Mouse (Mus musculus) small intestine, adult 2 months (tissue): ENCODE measurements at regions not wholly inside any gene's neighbourhood (a gene's known extent, or its start where the extent isn't known, plus 50 kb on each side); places are given as distances from the start of the nearest gene placed in this dataset.

Experiments used
- CTCF ChIP-seq: fragments of 200-500 bp; IDR thresholded peaks from 2 replicates; pipeline ENCODE4 v1.5.1; 2012; ENCODE audit warnings: low read depth, mild to moderate bottlenecking, control low read depth, inconsistent platforms, low read length, moderate library complexity, mixed read lengths; ENCODE audit not compliant: insufficient replicate concordance, insufficient read length; ENCODE audit errors: extremely low read depth
- POLR2A ChIP-seq: fragments of 200-500 bp; IDR thresholded peaks from 2 replicates; pipeline ENCODE4 v1.6.1; 2012; ENCODE audit warnings: low read depth, mild to moderate bottlenecking, control low read depth, inconsistent platforms, low read length, moderate library complexity

DNA sequence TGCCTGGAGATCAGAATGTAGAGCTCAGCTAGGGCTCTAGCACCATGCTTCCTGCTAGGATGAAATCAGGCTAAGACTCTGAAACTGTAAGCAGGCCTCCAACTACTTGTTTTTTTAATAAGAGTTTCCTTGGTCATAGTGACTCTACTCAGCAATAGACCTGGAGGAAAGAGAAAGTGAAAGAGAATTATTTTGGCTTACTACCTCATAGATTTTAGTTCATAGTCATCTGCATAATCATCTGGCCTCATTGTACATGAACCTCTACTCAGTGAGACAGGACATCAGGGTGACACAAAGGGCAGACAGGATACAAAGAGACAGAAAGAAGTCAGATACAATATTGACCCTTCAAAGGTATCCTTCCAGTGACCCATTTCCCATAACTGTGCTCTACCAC lies 156.3 kb upstream of the Klf6 start:
- TF ChIP-seq CTCF, result no peak
- no peak for TF ChIP-seq POLR2A
